ENCODE assay signal across 8 mouse cellular contexts in the genomic region with DNA sequence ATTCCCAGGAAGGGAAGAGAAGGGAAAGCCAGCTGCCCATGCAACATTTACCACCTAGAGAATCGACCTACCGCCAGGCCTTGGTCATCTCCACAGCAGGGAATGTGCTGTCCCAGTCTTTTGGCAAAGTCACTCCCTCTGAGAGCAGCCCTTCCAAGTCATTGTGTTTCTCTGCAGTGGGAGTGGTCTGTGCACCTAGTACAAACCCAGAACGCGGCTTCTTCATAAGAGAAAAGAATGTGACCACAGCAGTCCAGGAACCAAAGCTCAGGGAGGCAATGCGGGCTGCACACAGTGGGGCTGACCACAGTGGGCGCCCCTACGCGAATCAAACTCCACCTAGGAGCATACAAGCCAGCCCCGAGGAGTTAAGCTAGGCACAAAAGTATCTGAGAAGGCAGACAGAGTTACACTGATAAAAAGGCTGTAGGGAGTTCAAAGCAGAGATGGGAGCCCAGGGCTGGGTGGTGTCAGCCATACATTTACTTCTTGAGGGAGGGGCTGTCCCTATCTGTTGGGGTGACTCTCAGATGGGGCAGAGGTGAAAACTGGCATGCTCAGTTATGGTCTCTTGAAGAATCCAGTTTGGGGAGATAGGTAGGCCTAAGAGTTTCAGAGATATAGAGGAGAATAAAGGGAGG. TPM values are rescaled to one million over a fixed set of nuclear protein-coding genes. Genes with fewer than 3 reads are reported as not detected.
A peak's percentile ranks its signal among the peaks of the same experiment; 100 is the strongest.
DNase-seq lines count a peak whose midpoint lies in the region; ATAC-seq lines count a peak whose summit lies in the region.

No protein-coding gene starts in this region.

- no peak for ATAC-seq in heart, embryonic 11.5 days (replicated peaks; ENCODE audit: insufficient number of reproducible peaks, low FRiP score, low TSS enrichment)
- no peak for ATAC-seq in kidney, embryonic 16.5 days (ENCODE audit: low FRiP score, low TSS enrichment)

- H3K4me2 ChIP-seq in heart, embryonic 11.5 days = peak overlapping the region; percentile 91
- H3K4me2 ChIP-seq in kidney, embryonic 16.5 days (replicated peaks; ENCODE audit: low read depth, low read length) = peak overlapping the region; percentile 85

- WGBS in heart, embryonic 11.5 days (ENCODE audit: insufficient replicate concordance) = 28% methylated on average over 9 of the region's 9 CpGs
- 47% methylated on average over 9 of the region's 9 CpGs for WGBS in kidney, embryonic 16.5 days

- H3K4me1 ChIP-seq in heart, embryonic 11.5 days (ENCODE audit: control insufficient read depth, insufficient read depth, low read length) = peaks cover 30% of the 10 kb centered on the region
- peaks cover 14% of the 10 kb centered on the region for H3K4me1 ChIP-seq in kidney, embryonic 16.5 days (ENCODE audit: insufficient read depth, low read length)

- H3K27me3 ChIP-seq in heart, embryonic 11.5 days (ENCODE audit: control insufficient read depth, insufficient read depth, low read length) = no peaks in the 10 kb centered on the region
- H3K27me3 ChIP-seq in kidney, embryonic 16.5 days (ENCODE audit: insufficient read depth, low read length) = no peaks in the 10 kb centered on the region

- peaks cover 2% of the 10 kb centered on the region; the same call in 1 of the 2 replicates for H3K36me3 ChIP-seq in heart, embryonic 11.5 days (ENCODE audit: control insufficient read depth, insufficient read depth, low read length)
- H3K36me3 ChIP-seq in kidney, embryonic 16.5 days (ENCODE audit: insufficient read depth, low read length) = no peaks in the 10 kb centered on the region

- H3K9ac ChIP-seq in heart, embryonic 11.5 days (ENCODE audit: low read depth, low read length) = peak overlapping the region; percentile 91
- peak overlapping the region; percentile 87; the same call in 1 of the 2 replicates for H3K9ac ChIP-seq in kidney, embryonic 16.5 days (replicated peaks; ENCODE audit: low read length)

- peak overlapping the region; percentile 81 for H3K27ac ChIP-seq in heart, embryonic 11.5 days (ENCODE audit: low read depth, low read length)
- H3K27ac ChIP-seq in kidney, embryonic 16.5 days (ENCODE audit: low read length) = peak overlapping the region; percentile 80

- H3K9me3 ChIP-seq in heart, embryonic 11.5 days (replicated peaks; ENCODE audit: control insufficient read depth, low read length) = no peaks in the 10 kb centered on the region
- H3K9me3 ChIP-seq in kidney, embryonic 16.5 days (ENCODE audit: low read length) = no peaks in the 10 kb centered on the region

- peak; percentile 13 for DNase-seq in retina, embryonic 14.5 days (ENCODE audit: low spot score)
- DNase-seq in retina, postnatal 1 day = no peak
- DNase-seq in lung, postnatal 36 days = peak; percentile 68
- peak; percentile 43 for DNase-seq in thymus, postnatal 25 days
- no peak for DNase-seq in right cerebral cortex, postnatal 4 days
- DNase-seq in natural killer cell, adult 2 months (ENCODE audit: low spot score in 2 of 2) = no peak

- H3K4me3 ChIP-seq in heart, embryonic 11.5 days (ENCODE audit: low read depth, low read length) = peak overlapping the region; percentile 75
- H3K4me3 ChIP-seq in kidney, embryonic 16.5 days (ENCODE audit: low read length) = peak overlapping the region; percentile 67

RNA-seq across cellular contexts. Expression of gene Pitpnm2, which starts 1.5 kb away (rescaled TPM):
- polyA plus RNA-seq in heart, embryonic 11.5 days (2014; fragmentation: Nextera tagmentation; extraction: Ambion mirVana) = 7.0 and 7.8 TPM in 2 replicates
- polyA plus RNA-seq in kidney, embryonic 16.5 days (2015; fragmentation: Nextera tagmentation; extraction: Ambion mirVana) = 3.9 and 4.1 TPM in 2 replicates

Comparison
In these comparisons a context has a peak if more than half of its experiments do, and no peak if none do; other contexts are left out.
1. DNase-seq: peak in retina, embryonic 14.5 days (single experiment), lung, postnatal 36 days (single experiment) and thymus, postnatal 25 days (single experiment); none in retina, postnatal 1 day (single experiment), right cerebral cortex, postnatal 4 days (single experiment) and natural killer cell, adult 2 months (0 of 2).